Mouse (Mus musculus): Measurements from ENCODE around the gene Arrdc2.

Arrdc2 gene

DNA sequence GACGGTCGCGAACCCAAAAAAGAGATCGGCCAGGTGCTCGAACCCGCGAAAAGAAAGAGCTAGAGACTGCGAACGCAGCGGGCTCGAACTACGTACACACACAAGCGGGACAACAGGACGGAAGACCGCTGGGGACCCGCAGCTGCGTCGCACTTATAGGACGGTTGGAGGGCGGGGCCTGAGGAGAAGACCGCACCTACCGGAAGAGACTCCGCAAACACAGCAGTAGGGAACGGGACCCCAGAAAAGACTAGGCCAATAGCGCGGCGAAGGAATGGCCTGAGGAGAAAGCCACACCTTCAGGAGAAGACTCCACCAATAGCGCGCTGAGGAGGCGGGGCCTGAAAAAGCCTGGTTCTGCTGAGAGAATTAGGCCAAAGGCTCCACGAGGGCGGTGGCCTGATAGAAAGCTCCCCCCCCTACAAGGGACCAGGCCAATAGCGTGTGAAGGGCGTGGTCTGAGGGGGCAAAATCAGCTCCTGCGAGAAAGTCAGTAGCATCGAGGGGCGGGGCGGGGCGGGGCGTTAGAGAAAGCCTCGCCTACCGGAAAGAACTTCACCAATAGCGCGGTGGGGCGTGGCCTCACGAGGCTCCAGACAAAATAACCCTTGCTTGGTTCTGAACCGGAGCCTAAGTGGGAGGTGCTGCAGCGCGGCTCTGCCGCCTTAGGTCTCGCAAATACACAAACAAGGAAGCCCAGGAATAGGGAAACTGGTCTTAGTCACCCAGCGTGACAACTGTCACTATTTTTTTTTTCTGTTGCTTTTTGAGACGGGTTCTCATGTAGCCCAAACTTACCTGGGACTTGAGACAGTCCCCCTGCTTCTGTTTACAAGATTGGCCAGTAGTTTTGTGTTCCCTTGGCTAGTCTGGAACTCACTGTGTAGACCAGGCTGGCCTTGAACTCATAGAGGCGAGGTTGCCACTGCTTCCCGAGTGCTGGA, at the start of gene Arrdc2:
Arrdc2 (minus strand) TSS at position 313 of the 944 bp plus-strand sequence.
- ChIA-PET POLR2A (interaction anchor here (0.5 to 12.1 kb wide), 277 partner anchors 8 to 1017 kb away, joined by 3 to 391 read pairs (median 5); partner anchors contain the start of genes Lsm4 (in 4 of the 4), Mpv17l2 (in 4 of the 4), Gm3336 (in 3 of the 4) and Iqcn (in 3 of the 4)), CTCF (interaction anchor here (0.6 to 6.6 kb wide), 85 partner anchors 9 to 682 kb away, joined by 3 to 92 read pairs (median 6); partner anchors contain the start of genes Gm3336 (in 3 of the 4), Lsm4 (in 2 of the 4), Jund (in 1 of the 4) and Klhl26 (in 1 of the 4))

DNA sequence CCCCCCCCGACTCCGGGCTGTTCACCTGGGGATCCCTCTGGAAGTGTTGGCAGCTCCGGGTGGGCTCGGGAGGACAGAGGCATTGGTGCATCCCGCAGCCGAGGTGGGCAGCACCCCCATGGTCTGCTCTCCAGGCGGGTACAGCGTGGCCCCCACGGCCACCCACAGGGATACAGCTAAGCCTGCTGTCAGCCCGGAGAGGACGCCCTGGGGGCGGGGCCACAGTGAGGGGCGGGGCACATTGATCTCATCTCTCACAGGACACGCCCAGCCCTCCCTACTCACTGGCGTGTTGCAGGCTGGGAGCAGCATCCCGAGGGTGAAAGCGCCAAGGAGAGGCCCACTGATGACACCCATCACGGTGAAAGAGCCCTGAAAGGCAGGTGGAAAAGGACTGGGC, 48.1 kb upstream of the Arrdc2 start:
- CTCF ChIA-PET: interaction anchor here in 2 of 4 experiments (0.7 to 2.6 kb wide), 3 partner anchors 10 to 288 kb away, joined by 5 to 11 read pairs (median 5); partner anchors contain the start of genes Lsm4 (in 1 of the 2) and Rpl18a (in 1 of the 2)
- POLR2A ChIA-PET: interaction anchor here in 3 of 4 experiments (0.8 to 22.5 kb wide), 17 partner anchors 6 to 189 kb away, joined by 3 to 532 read pairs (median 7); partner anchors contain the start of genes Rpl18a (in 3 of the 3), Arrdc2 (in 2 of the 3), Map1s (in 2 of the 3) and Gm3336 (in 1 of the 3)

DNA sequence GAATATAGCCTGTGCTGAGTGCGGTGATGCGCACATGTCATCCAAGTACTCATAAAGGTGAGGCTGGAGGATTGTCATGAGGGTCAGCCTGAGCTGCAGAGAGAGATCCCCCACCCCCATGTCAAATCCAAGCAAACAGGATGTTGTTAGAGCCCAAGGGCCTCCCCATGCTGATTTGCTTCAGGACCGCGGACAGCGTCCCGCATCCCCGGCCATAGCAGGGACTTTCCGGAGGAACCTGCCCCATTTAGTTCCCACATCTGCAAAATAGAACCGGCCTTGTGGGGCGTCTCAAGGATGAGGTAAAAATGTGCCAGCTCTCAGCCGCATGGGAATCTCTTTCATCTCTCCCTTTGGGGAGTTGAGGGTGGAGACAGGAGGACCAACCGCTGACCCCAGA, 46.1 kb upstream of the Arrdc2 start:
- ChIA-PET CTCF (interaction anchor here in 2 of 4 experiments (0.6 to 1.2 kb wide), 5 partner anchors 12 to 242 kb away, joined by 3 to 17 read pairs (median 5); partner anchors contain the start of genes Rpl18a (in 2 of the 2) and Arrdc2 (in 1 of the 2)), POLR2A (interaction anchor here in 3 of 4 experiments (0.6 to 22.5 kb wide), 18 partner anchors 8 to 187 kb away, joined by 3 to 532 read pairs (median 3); partner anchors contain the start of genes Rpl18a (in 3 of the 3), Jund (in 2 of the 3), Arrdc2 (in 1 of the 3) and Rab3a (in 1 of the 3))

DNA sequence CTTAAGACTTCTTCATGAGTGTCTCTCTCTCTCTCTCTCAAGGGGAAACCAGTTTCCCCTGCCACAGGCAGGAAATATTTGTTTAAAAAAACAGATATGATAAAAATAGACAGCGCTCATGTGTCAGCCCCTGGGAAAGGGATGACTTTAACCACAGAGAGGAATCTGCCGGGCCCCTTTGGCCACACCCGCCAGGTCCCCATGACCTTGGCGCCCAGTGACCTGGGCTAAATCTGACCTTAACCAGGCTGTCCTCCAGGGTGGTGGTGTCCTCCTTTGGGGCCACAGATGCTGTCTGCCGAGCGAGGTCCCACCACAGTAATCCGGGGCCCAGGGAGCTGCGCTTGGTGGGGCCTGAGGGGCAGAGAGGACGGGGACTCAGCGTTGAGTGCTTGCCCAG, 45.2 kb upstream of the Arrdc2 start:
- CTCF ChIA-PET: interaction anchor here in 2 of 4 experiments (0.6 to 1.1 kb wide), 2 partner anchors 13 to 37 kb away, joined by 5 to 17 read pairs; partner anchors contain the start of gene Rpl18a (in 1 of the 2)
- POLR2A ChIA-PET: interaction anchor here in 2 of 4 experiments (1.1 to 22.5 kb wide), 9 partner anchors 8 to 186 kb away, joined by 3 to 532 read pairs (median 3); partner anchors contain the start of genes Rpl18a (in 2 of the 2), Arrdc2 (in 1 of the 2), Jund (in 1 of the 2) and Slc5a5 (in 1 of the 2)

DNA sequence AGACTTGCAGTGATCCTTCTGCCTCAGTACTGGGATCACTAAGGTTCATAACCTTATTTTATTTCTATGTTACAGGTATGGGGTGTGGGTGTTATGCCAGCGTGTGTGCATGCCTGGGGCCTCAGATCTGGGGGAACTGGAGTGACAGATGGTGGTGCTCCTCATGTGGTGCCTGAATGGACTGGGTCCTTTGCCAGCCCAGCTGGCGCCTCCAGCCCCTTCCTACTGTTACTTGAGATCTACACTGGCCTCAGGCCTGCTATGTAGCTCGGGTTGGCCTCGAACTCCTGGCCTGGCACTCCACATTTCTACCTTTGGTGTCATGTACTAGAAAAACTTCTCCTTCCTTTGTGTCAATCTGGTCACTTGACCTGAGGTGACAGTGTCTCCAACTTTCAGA, 44.7 kb upstream of the Arrdc2 start:
- ChIA-PET POLR2A (interaction anchor here in 3 of 4 experiments (1.0 to 22.5 kb wide), 7 partner anchors 8 to 186 kb away, joined by 3 to 532 read pairs (median 3); partner anchors contain the start of genes Rpl18a (in 2 of the 3), Arrdc2 (in 1 of the 3), Jund (in 1 of the 3) and Slc5a5 (in 1 of the 3)), CTCF (interaction anchor here in 1 of 4 experiments (0.6 kb wide), 1 partner anchor 30 kb away, joined by 4 read pairs; no protein-coding TSS in a partner anchor)

DNA sequence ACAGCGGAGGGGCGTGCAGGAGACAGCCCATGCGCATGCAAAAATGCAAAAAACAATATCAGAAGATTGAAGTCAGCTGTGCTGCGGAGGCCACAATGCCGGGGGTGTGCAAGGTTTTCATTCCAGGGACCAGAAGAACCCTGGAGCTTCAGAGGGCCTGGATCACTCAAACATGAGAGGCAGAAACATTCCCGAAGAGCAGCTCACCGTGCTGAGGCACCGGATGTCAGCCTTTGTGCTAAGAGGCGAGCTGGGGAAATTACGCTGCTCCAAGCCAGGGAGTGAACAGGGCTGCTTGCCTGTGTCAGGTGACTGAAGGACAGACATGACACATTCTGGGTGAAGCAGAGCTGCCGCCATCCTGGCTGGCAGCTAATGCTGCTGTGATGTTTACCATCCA, 41.0 kb upstream of the Arrdc2 start:
- POLR2A ChIA-PET: interaction anchor here (0.5 to 22.5 kb wide), 68 partner anchors 8 to 722 kb away, joined by 3 to 532 read pairs (median 5); partner anchors contain the start of genes Rpl18a (in 4 of the 4), Arrdc2 (in 3 of the 4), Jund (in 3 of the 4) and Map1s (in 3 of the 4)
- CTCF ChIA-PET: interaction anchor here (0.6 to 2.9 kb wide), 33 partner anchors 8 to 640 kb away, joined by 3 to 33 read pairs (median 3); partner anchors contain the start of genes Arrdc2 (in 2 of the 4), Rpl18a (in 2 of the 4), Fkbp8 (in 1 of the 4) and Kxd1 (in 1 of the 4)

GRCm38 (mm10) chr8:70880126-70880525, 40.6 kb upstream of the Arrdc2 start:
- POLR2A ChIA-PET: interaction anchor here (0.5 to 22.5 kb wide), 73 partner anchors 8 to 723 kb away, joined by 3 to 532 read pairs (median 5); partner anchors contain the start of genes Rpl18a (in 4 of the 4), Arrdc2 (in 3 of the 4), Jund (in 3 of the 4) and Map1s (in 3 of the 4)
- CTCF ChIA-PET: interaction anchor here (0.6 to 2.9 kb wide), 35 partner anchors 9 to 641 kb away, joined by 3 to 33 read pairs (median 3); partner anchors contain the start of genes Arrdc2 (in 2 of the 4), Rpl18a (in 2 of the 4), Fkbp8 (in 1 of the 4) and Gm3336 (in 1 of the 4)

- POLR2A ChIA-PET: interaction anchor here (0.6 to 22.5 kb wide), 51 partner anchors 9 to 723 kb away, joined by 3 to 532 read pairs (median 6); partner anchors contain the start of genes Rpl18a (in 4 of the 4), Arrdc2 (in 3 of the 4), Jund (in 3 of the 4) and Slc5a5 (in 3 of the 4)
- CTCF ChIA-PET: interaction anchor here (0.5 to 2.9 kb wide), 25 partner anchors 9 to 996 kb away, joined by 3 to 33 read pairs (median 4); partner anchors contain the start of genes Rpl18a (in 2 of the 4), Arrdc2 (in 1 of the 4) and Gm3336 (in 1 of the 4)
Observed at GRCm38 (mm10) chr8:70879500-70879899, 40.0 kb upstream of the Arrdc2 start.

GRCm38 (mm10) chr8:70878178-70878577, 38.7 kb upstream of the Arrdc2 start:
- CTCF ChIA-PET: interaction anchor here in 2 of 4 experiments (0.6 to 1.2 kb wide), 2 partner anchors 13 to 37 kb away, joined by 3 read pairs; no protein-coding TSS in a partner anchor
- POLR2A ChIA-PET: interaction anchor here in 3 of 4 experiments (1.5 to 22.5 kb wide), 6 partner anchors 12 to 38 kb away, joined by 9 to 532 read pairs (median 43); partner anchors contain the start of genes Arrdc2 (in 2 of the 3), Rpl18a (in 2 of the 3), Map1s (in 1 of the 3) and Slc5a5 (in 1 of the 3)

DNA sequence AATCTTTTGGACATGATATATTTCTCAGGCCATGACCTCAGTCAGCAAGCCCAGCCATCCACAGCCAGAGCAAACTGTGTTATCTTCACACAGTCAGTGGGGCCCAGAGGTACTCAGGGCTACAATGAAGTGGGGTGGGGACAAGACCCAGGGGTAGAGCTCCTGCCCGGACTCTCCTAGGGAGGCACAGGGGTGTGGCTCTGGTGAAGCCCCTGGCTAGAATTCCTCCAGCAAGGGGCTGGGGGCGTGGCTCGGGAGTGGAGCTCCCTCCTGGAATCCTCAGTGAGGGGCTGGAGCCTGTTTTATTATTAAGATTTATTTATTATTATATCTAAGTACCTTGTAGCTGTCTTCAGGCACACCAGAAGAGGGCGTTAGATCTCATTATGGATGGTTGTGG, 36.9 kb upstream of the Arrdc2 start:
- ChIA-PET POLR2A (interaction anchor here in 3 of 4 experiments (0.5 to 22.5 kb wide), 29 partner anchors 8 to 651 kb away, joined by 3 to 532 read pairs (median 4); partner anchors contain the start of genes Rpl18a (in 3 of the 3), Arrdc2 (in 2 of the 3), Map1s (in 2 of the 3) and Slc5a5 (in 2 of the 3)), CTCF (interaction anchor here in 3 of 4 experiments (0.9 to 2.1 kb wide), 8 partner anchors 15 to 203 kb away, joined by 3 to 8 read pairs (median 4); partner anchors contain the start of genes Lsm4 (in 1 of the 3) and Rpl18a (in 1 of the 3))

GRCm38 (mm10) chr8:70874441-70874840, 34.9 kb upstream of the Arrdc2 start:
- CTCF ChIA-PET: interaction anchor here in 1 of 4 experiments (1.2 to 1.7 kb wide), 3 partner anchors 23 to 30 kb away, joined by 4 to 6 read pairs (median 6); partner anchors contain the start of gene Rpl18a

DNA sequence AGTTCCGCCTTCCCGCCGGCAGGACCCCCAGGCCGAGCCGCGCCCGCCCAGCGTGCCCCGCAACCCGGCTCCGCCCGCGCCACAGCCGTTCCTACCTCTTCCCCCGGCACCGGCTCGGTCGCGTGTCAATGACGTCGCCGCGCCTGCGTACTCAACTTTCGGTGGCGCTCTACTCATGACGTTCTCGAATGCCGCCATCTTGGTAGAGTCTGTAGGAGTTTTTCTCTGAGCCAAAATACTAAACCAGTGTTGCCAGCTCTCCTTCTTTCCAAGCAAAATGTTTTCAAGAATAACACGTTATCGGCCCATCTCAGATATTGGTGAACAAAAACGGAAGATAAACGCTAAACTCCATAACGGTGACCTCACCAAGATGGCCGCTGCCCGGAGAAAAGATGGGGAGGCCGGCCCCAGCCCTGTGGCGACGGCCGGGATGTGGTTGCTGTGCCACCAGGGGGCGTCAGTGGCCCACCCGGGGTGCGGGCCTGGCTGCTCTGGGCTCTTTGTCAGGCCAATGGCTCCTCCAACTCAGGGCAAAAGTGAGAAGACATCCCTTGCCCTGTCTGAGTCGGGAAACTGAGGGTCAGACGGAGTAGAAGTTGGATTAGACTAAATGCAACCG, 34.0 kb upstream of the Arrdc2 start, which contains the start of gene Ccdc124:
Ccdc124 (minus strand) TSS at position 572 of the 622 bp plus-strand sequence.
- ChIA-PET CTCF (interaction anchor here in 3 of 4 experiments (1.0 to 6.4 kb wide), 8 partner anchors 18 to 173 kb away, joined by 3 to 140 read pairs (median 4); partner anchors contain the start of genes Arrdc2 (in 1 of the 3) and Rpl18a (in 1 of the 3)), POLR2A (interaction anchor here in 3 of 4 experiments (0.6 to 22.5 kb wide), 12 partner anchors 17 to 398 kb away, joined by 3 to 532 read pairs (median 4); partner anchors contain the start of genes Rpl18a (in 3 of the 3), Slc5a5 (in 2 of the 3) and Arrdc2 (in 1 of the 3))

More at GRCm38 (mm10) chr8:70874441-70874840, 34.9 kb upstream of the Arrdc2 start:
- POLR2A ChIA-PET: interaction anchor here in 3 of 4 experiments (0.6 to 22.5 kb wide), 20 partner anchors 10 to 175 kb away, joined by 3 to 532 read pairs (median 4); partner anchors contain the start of genes Arrdc2 (in 3 of the 3), Rpl18a (in 3 of the 3), Slc5a5 (in 2 of the 3) and Jund (in 1 of the 3)

DNA sequence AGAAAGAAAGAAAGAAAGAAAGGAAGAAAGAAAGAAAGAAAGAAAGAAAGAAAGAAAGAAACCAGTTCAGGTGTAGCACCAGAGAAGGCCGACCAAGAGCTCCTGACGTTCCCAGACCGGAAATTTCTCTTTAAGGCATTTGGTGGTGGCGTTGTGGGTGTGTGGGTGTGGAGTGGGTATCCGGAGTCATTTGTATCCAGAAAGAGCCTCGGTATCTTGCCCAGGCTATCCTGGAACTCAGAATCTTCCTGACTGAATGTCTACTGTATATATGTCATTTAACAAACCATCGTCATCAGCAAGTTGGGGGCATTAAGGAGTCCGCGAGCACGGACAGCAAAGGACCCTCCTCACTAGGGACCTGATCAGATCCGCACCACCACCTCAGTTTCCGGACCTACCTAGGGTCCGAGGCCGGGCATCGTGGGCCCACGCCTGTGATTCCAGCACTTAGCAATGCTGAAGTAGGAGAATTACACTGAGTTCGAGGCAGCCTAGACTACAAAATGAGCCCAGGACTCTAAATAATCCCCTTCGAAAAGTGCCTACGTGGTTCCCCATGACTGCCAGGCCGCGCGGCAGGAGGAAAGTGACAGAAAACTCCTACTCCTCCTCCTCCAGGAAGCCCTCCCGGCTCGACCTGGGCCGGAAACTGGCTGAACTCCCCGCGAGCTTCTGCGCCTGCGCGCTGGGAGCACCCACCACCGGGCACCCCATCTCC, 33.3 kb upstream of the Arrdc2 start:
- ChIA-PET POLR2A (interaction anchor here in 3 of 4 experiments (0.6 to 22.5 kb wide), 12 partner anchors 8 to 399 kb away, joined by 3 to 532 read pairs (median 6); partner anchors contain the start of genes Arrdc2 (in 2 of the 3), Rpl18a (in 2 of the 3) and Slc5a5 (in 2 of the 3)), CTCF (interaction anchor here (0.5 to 6.4 kb wide), 12 partner anchors 7 to 180 kb away, joined by 3 to 140 read pairs (median 4); partner anchors contain the start of genes Arrdc2 (in 1 of the 4) and Rpl18a (in 1 of the 4))

DNA sequence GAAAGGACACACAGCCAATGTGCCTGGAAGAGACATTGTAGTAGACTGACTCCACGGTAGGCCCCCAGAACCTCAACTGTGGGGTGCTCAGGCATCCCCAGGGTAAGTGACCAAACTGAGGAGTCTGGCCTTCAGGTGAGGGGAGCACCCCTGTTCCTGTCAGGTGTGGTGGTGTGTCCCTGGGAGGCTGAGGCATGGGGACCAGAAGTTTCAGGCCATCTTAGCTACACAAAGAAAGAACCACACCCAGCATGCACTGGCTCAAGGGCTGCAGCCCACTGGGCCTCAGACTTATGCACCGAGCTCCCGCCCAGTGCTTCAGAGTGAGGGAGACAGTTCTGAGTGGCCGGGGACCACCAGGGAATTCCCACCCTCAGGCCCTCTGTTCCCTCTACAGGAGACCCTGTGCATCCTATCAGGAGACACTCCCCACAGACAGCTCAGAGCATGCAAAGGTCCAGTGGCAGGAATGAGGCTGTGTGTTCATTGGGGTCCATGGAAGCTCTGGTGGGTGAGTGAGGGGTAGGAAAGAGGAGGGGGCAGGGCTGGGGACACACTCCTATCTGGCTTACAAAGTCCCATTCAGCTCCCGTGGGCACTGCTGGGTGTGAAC, 31.8 kb upstream of the Arrdc2 start:
- POLR2A ChIA-PET: interaction anchor here (0.6 to 22.5 kb wide), 23 partner anchors 9 to 401 kb away, joined by 3 to 532 read pairs (median 6); partner anchors contain the start of genes Arrdc2 (in 3 of the 4), Rpl18a (in 2 of the 4), Haus8 (in 1 of the 4) and Jund (in 1 of the 4)

More for the DNA sequence above, 31.8 kb upstream of the Arrdc2 start:
- CTCF ChIA-PET: interaction anchor here (0.6 to 6.4 kb wide), 8 partner anchors 9 to 505 kb away, joined by 3 to 140 read pairs (median 10); no protein-coding TSS in a partner anchor
